Mouse (Mus musculus) right cerebral cortex, postnatal 10 days (tissue): ENCODE measurements around the gene Etv5.
"Not testable (repeated sequence)": the region's sequence is repeated elsewhere in the genome, so short reads cannot be mapped to it uniquely, and the experiment has no call there.

Experiments
- DNase-seq, 2 experiments: peaks; one replicate each; pipeline ENCODE4 v3.0.0; 2021; ENCODE audit warnings: low spot score in 2 of 2

The Etv5 gene

DNA sequence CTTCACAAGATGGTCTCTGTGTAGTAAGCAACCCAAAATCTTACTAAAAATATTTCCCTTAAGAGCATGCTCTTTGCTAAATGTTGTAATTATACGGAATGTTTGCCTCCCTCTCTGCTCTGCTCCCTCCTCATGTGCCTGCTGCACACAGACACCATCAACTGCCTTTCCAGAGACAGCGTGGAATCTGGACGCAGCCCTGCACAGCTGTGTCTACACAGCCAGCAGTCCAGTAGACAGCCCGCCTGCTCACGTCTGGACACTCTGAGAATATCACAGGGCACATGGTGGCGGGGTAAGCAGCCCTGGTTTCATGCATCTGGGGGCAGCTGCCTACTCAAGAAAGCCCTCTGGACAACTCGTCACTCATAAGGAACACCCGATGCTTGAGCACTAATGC is 43.1 kb downstream of the Etv5 start:
- DNase-seq: no peak

DNA sequence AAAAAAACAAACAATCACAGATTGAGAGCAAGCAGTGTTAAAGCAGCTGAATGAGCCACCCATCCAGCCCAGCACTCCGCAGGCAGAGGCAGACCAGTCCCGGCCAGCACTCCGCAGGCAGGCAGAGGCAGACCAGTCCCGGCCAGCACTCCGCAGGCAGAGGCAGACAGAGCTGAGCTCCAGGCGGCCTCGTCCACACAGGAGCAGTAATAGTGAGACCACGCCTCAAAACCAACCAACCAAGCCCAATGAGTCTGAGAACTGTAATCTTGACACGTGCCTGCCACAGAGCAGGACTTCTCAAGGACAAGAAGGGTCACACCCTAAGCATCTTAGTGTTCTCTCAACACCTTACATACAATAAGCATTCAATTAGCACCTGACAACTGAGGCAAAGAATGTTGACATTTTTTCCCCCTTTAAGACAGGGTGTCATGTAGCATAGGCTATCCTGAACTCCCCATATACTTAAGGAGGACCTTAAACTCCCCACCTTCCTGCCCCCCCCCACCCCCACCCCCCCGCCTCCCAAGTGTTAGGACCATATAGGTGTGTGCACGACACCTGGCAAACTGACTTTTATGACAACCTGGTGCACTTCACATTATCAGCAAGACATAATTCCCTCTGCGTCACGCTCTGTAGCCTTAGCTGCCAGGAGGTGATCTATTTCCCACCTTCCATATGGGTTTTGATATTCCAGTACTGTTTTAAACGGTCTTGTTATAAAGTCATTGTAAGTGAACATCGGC is 44.2 kb downstream of the Etv5 start:
- no peak for DNase-seq

DNA sequence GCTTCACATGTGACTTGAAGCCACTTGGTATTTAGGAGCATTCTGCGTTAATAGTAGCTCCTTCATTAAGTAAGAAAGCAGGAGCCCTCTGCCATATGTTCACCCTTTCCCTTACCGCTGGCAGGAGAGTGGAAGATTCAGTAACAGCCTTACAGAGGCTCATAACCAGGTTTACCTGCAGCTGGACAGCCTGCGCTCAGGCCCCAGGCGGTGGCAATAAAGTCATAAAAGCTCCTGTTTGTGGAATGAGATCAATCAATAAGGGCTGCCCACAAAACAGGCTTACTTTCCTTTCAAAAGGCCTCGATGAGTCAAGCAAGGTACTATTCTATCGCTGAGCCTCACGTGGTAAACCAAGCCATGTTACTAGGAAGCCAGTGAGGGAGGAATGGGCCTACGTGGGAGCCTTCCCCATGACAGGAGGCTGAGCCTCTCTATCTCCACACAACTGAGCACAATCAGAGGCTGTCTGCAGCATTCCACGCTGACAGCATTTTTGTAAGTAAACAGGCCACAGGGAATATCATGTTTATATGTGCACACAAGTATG is 49.1 kb downstream of the Etv5 start:
- DNase-seq: no peak

GRCm38 (mm10) chr16:22389146-22389911 is 50.2 kb downstream of the Etv5 start:
- peak; percentile 38 to 44 for DNase-seq

DNA sequence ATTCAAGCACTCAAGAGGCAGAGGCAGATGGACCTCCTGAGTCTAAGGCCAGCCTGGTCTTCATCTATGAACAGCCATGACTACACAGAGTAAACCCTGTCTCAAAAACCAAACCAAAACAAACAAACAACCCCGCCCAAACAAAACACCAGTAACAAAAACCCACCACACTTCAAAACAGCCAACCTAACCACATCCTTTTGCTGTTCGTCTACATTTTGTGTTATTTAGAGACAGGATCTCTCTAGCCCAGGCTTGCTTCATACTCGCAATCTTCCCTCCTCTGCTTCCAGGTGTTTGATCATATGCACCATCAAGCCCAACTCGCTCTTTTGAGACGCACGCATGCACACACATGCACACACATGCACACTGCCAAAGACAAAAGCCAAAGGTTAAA is 51.8 kb downstream of the Etv5 start:
- no peak for DNase-seq

GRCm38 (mm10) chr16:22382018-22382417 is 57.5 kb downstream of the Etv5 start:
- not testable (repeated sequence) for DNase-seq

- DNase-seq: no peak
Observed at GRCm38 (mm10) chr16:22380981-22381380, 58.5 kb downstream of the Etv5 start.

DNA sequence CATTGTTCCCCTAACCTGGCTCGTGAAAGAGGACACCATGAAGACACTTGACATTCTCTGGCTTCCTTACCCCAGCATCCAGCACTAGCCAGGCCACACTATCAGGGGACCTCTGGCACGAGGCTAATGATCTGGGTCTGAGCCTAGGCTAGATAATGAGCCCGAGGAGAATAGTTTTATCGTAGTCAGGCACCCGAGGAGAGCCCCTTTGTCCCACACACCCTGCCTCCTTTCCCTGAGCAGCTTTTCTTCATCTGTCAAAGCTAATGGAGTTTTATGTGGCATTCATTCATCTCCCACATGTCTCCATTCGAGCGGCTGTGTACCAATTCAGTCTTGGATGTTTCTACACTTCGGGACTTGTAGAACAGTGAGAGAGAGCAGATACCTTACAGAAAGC is 59.5 kb downstream of the Etv5 start:
- no peak for DNase-seq

- no peak for DNase-seq
Observed at GRCm38 (mm10) chr16:22379342-22379741, 60.2 kb downstream of the Etv5 start.

GRCm38 (mm10) chr16:22377714-22378113 is 61.8 kb downstream of the Etv5 start:
- DNase-seq: no peak

DNA sequence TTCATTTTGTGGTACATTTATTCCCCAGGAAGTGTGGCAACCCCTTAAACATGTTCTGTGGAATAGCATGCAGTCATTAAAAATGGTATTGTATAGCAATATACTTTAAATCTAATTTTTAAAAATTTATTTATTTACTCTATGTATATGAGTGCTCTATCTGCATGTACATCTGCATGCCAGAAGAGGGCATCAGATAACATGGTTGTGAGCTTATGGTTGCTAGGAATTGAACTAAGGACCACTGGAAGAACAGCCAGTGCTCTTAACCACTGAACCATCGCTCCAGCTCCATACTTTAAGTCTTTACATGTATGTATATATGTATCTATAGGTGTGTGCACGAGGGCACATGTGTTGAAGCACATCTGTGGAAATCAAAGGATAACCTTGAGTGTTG is 64.6 kb downstream of the Etv5 start:
- no peak for DNase-seq

DNA sequence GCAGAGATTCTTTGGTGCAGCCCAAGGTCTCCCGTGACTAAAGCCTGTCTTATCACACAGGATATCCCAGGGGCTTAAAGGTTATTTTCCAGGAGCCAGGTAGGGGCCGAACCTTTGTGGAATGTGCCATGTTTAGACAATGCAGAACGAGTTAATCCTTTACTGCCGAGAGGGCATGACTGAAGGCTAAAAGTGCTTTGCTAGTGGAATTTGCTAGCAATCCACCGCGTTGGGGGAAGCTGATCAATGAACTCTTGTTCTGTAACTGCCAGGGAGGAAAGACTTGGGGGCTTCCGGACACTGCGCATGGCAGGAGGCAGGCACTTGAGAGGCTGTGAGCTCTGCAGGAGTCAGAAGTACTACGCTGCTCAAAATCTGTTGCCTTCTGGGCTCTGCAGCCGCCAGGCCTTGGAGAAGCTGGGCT is 66.8 kb downstream of the Etv5 start:
- DNase-seq: no peak

- DNase-seq: no peak
Observed at GRCm38 (mm10) chr16:22372225-22372624, 67.3 kb downstream of the Etv5 start.

- DNase-seq: no peak
Observed at GRCm38 (mm10) chr16:22367099-22367498, 72.4 kb downstream of the Etv5 start.

DNA sequence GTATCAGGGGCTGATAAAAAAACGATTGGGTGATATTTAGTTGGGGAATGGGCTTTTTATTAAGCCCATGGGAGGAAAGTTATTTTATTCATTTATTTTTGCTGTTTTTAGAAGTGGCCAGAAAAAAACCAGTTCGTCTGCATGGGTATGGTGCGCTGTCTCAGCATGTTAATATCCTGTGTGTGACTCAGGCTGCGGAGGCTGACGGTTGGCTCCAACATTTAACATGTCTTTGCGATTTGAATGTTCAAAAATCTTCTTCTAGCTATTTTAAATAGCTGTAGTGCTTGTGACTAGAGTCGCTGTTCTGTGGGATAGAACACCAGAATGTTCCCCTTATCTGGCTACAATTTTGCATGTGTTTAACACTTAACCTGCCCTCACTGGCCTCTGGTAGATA is 73.5 kb downstream of the Etv5 start:
- no peak for DNase-seq

DNA sequence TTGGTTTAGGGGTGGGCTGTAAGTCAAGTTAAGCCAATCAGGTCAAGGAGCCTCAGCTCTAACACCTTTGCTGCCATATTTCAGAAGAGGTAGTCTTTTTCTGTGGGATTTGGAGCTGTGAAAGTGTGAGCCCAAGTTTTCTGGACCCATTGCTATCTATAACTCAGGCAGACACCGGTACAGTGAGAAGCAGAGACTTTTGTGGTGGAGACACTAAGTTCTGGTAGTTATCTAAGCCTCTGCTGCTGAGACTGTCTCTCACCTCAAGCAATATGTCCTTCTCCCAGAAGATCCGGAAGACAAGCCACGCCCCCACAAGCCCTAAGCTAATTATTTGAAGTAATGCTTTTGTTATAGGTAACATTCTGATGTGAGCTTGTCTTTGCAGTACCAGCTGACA is 73.9 kb downstream of the Etv5 start:
- DNase-seq: no peak

DNA sequence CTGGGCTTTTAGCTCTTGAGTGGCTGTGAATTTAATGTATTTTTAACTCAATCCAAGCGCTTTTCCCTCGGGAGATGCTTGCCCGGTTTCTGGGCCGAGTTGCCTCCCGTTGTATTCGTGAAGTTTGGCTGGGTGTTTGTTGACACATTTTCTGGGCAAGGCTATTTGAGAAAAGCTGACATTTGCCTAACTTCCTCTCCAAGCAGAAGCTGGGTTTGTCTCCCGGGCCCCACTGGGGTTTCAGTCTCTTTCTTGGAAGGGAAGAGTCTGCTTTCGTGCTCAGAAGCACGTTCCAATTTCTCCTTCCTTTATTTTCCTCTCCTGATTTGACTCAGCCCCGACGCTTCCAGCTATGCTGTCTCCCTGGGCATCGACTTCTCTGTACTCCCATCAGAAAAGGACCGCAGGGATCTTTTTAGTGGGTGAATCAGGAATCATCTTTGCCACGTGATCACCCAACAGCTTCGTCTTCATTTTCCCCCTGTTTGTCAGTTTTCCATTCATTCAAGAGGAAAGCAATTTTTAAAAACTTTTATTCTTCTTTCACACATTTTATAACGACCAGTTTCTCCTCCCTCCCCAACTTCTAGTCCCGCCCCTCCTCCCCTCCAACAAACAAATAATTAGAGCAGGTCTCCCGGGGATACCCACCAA is 80.7 kb downstream of the Etv5 start:
- peak; percentile 61 to 63 for DNase-seq

- not testable (repeated sequence) for DNase-seq
Observed at GRCm38 (mm10) chr16:22354177-22354576, 85.3 kb downstream of the Etv5 start.

DNA sequence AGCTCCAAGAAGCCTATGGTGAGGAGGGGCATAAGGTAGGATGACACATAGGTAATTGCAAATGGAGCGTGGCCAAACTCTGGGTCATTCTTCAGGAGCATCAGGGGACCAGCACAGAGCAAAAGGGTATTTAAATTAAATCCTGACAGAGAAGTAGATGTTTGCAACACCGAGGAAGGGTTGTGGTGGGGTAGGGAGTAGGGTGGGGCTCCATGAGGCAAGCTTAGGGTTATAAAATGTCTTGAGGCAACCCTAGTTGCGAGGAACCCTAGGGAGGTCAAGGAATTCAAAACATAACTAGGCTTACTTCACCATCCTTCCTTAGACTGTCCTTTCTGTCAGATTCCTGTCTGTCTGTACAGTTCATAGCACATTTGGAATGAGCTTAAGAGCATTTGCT is 85.9 kb downstream of the Etv5 start:
- no peak for DNase-seq

GRCm38 (mm10) chr16:22351194-22351593 is 88.3 kb downstream of the Etv5 start:
- DNase-seq: no peak

DNA sequence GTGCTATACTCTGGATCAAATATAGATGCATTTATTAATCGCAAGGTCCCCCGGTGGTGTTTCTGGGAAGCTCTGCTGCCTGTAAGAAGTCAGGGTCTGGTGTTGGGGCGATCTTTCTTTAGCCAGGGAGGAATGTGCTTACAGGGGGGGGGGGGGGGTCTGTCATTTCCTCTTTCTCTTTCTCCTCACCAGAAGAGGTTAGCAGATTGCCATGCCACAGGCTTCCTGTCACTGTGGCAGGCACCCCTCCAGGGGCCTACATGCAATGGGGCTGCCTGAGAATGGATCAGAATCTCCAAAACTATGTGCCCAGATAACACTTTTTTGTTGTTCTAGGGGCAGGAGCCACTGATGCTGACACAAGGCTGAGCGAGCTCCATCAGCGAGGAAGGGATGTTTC is 89.7 kb downstream of the Etv5 start:
- DNase-seq: no peak

DNA sequence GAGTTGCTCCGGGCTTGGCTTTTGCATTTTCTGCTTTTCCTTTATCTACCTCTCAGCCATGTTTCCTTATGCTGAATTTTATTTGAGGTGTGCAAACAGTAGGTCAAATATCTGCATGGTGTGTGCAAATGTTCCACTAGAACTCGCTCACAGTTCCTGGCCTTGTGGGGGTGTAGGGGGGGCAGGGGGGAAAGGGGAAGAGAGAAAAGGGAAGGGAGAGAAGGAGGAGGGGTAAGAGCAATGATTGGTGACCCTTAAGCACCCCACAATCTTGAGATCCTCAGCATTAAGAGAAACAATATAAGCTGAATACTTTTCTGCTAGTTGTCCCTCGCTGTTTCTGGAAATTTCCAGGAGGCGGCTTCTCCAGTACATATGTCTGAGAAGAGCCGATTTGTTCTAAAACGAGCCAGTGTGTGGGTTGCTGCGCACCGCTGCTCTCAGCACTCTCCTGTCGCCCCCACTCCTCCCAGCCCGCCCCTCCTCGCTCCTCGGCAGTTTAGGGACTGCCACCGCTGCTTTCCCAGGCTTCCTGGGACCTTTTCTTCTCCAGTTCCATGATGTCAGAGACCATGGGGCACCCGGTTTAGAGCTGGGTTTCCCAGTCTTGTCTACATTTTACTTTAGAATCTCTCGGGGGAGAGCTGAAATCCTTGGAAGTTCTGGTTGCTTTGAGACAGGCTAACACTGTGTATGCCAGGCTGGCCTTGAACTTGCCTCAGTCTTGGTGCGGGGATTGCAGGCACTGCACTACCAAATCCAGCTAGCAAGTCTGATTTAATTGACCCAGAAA is 90.8 kb downstream of the Etv5 start:
- DNase-seq: peak; percentile 80 to 81
